Mouse (Mus musculus) 416B (cell line): ENCODE data around the gene Celsr1.

Experiments
- DNase-seq: peaks from one replicate; pipeline ENCODE4 v3.0.0; 2011; ENCODE audit warnings: low read depth

The Celsr1 gene

DNA sequence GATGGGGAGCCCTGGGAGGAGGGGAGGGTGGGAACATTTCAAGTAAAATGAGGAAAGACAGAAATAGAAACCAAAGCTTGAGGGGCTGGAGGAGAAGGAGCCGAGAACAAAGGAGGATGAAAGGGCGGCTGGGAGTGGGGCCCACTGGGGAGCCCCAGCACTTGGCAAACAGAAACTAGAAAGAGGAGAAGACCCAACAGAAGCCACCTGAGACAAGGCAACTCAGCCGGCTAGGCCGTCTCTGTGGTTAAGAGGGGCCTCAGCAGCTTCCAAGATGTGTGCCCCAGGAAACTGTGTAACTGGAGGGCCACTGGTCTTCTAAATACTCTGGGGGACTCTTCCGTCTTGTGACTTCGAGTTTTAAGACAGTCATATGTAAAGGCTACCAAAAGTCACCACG is 72.4 kb downstream of the Celsr1 start:
- DNase-seq = no peak

DNA sequence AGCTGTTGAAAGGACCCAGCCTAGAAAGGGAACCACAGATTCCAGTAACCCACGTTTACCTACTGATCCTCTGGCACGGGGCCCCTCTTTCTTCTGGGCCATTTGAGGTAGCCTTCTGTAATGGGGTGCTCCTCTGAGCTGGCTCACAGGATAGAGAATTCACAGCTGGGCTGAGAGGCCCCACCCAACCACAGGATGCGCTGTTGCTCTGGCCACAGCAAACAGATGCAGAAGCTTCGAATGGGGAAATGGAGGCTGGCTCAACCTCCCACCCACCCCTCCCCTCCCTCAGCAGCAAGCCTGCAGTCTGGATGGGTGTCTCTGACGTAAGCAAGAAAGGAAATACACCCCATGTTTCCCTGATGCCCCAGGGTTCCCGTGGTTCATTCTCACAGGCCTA is 77.4 kb downstream of the Celsr1 start:
- DNase-seq = peak; percentile 32

DNA sequence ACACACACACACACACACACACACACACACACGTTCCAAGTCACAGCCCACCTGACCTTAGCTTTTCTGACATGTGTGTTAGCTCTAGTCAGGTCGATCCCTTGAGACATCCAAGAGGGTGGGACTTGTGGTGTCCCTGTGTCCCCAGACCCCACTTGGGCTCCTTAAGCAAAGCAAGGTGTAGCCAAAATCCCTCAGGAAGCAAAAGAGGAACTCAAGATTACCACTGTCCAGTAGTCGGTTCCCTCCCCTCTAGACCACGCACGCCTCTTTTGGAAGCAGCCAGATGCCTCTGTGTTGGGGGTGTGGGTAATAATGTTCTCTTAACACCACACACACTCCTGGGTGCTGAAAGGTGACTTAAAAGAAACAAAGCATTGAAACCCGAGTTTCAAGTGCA is 80.1 kb downstream of the Celsr1 start:
- DNase-seq = peak; percentile 42

DNA sequence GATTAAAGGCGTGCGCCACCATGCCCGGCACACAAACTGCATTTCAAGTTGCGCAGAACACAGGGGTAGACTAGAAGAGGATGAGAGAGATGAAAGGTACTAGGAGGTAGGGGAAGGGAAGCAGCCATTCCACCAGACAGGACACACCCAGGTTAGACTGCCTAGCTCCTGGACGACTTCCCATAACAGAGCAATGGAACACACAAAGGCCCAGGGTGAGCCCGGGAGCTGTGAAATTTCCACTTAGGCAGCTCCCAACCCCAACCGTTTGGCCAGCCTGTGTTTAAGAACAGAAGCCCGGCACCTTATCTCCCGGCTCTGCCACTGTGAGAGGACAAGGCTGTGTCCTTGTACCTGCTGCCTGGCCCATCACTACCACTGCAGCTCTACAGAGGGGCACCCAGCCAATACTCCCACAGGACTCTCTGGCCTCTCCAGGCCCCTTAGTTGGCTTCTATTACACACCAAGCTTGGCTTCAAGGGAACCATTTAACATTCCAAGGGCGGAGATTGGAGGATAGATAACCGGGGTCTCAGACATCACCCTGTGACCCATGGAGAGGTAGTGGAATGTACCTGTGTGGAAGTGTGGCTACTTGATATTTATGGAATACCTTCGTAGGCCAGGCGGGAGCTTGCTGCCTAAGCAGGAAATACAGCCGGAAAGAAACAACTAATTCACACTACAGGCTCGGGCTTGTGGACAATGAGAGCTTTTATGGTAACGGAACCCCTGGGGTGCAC is 84.0 kb downstream of the Celsr1 start:
- no peak for DNase-seq

DNA sequence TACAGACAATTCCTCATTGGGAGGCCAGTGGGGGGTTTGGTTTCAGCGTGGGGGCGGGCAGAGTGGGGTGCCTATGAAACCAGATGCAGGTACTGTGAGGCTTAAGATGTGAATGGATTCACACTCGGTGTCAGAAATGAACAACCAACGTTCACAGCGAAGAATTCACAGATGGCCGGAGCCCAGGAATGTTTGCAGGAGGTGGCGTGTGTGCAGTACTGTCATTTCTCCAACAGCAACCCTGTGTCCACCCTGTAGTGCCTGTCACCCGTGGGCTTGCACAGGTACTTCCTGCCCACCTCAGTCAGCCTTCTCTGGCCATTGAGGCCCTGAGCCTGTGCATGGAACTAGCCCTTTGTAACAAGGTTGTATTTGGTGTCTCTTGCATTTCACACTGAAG is 85.6 kb downstream of the Celsr1 start:
- no peak for DNase-seq

DNA sequence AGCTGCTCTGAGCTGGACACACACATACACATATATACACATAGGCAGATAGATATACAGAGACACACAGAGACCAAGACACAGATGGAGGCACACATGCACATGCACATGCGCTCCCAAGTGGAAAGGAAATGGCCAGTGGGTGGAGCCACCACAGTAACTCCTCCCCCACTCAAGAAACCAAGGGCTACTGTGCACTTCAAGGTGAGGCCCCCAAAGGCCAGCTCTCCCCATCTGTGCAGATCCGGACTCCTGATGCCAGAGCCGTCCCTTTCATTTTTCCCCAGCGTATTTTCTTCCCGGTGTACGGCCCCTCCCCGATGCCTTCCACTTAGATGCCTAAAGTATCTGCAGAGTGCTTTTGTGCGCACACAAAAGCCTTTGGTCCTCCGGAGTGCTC is 86.0 kb downstream of the Celsr1 start:
- DNase-seq = no peak

DNA sequence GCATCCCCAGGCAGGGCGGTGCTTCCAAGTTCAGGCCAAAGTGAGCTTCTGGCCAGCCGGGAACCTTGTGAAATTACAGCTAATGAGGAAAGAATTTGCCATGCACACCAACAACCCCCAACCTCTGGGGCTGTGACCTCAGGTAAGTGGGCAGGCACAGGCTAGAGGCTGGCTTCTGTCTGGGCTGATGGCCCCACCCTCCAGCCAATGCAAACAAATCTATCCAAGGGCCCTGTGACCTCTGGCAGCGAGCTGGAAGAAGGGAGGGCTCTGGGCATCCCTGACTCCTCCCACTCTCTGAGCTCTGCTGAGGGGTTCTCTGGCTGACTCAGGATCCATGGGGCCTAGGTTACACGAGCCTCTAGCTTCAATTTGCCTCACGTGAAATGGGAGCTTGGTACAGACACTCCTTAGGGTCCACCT is 97.9 kb downstream of the Celsr1 start:
- DNase-seq = peak; percentile 48

DNA sequence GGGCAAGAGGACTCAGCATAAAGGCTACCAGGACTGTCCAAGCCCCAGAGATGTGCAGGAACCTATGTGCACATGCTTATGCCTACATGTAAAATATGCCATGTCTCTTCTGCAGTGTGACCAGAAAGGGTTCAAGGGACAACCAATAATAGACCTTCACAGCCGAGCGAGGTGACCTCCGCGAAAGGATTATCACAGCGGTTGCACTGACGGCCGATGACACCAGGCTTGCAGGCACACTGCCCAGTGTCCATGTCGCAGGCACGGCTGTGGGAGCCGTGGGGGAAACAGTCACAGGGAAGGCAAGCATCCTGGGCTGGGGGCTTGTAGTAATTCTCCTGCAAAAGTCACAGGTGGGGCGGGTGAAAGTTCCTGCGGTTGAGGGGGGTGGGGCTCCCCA is 105.4 kb downstream of the Celsr1 start:
- DNase-seq = no peak

DNA sequence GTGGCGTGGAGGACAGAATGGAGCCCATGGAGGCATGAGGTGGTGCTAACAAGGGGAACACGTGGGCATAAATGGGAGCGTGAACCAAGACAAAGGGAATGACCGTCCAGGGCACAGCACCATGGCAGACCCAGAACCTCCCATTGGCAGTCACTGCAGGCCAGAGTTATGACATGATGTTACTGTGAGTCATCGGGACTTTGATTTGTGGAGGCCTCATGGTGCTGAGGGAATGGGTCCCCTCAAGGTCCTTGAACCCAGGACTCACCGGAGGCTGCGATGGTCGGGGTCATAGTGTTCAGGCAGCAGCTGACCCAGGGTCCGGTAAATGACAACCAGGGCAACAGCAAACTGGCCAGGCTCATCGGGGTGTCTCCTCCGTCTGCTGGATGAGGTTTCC is 111.7 kb downstream of the Celsr1 start:
- DNase-seq = no peak

DNA sequence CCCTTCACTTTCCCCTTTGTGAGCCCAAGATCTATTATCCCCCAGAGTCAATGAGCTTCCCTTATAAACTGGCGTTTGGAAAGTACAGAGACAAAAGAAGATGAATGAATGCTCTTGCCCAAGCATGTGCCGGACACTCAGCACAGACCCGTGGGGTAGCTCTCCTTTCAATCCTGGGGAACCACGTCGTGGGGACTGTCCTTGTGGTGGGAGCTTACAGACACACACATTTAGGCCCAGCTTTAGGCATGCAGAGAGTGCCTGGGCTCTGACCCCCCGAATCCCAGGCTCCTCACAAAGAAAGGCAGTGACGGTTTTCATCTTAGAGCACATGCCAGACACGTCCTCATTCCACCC is 113.7 kb downstream of the Celsr1 start:
- no peak for DNase-seq

DNA sequence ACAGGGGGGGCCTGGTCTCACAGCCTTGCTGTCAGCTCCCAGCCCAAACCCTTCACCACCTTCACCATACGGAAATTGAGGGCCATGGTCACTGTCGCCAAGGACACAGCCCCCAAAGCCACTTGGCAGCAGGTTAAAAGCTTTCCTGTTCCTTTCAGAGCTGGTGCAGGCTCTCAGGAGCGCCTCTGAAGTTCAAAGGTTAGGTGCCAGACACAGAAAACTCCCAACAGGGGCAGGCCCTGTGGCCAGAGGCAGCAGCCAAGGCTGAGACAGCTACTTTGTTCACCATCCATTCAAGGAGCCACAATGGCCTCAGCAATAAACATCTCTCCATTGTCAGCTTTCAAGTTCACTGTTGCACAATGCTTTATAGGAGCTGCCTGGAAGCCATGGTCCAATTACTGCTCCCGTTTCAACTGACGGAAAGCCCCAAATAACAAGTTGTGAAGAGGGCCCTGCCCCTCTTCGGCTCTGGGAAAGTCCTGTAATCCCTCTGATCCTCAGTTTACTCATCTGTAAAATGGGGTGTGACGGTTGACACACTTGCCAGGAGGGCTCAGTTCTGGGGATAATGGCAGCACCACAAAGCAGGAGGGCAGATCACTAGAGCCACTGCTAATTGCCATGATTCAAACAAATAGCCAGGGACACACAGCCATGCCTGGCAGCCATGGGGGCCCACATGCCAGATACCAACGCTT is 114.2 kb downstream of the Celsr1 start:
- no peak for DNase-seq

DNA sequence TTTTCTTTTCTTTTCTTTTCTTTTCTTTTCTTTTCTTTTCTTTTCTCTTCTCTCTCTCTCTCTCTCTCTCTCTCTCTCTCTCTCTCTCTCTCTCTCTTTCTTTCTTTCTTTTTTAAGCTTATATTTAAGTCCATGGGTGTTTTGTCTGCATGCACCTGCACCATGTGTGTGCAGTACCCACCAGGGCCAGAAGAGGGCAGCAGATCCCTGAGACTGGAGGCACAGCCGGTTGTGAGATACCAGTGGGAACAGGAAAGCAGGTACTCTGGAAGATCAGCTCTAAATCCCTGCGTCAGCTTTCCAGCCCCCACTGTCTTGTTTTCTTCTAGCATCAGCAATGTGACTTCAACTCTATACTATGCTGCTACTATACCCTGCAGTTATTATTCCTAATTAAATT is 120.0 kb downstream of the Celsr1 start:
- peak; percentile 77 for DNase-seq

DNA sequence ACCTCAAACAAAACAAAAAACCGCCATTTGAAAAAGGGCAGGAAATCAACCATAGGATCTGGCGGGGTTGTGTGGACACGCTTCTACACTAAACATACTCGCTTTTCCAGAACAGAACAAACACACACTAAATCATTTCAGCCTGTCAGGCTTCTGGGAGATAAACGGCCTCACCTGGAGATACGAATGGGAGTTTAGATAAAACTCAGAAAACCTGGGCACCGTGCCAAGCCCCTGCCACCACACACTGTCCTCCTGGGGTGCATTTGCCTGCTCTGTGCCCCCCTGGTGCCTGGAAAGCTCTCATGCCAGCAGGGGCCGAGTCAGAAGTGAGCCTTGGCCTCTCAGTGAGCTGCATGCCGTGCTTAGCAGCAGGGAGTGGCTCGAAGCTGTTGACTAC is 123.6 kb downstream of the Celsr1 start:
- peak; percentile 82 for DNase-seq

DNA sequence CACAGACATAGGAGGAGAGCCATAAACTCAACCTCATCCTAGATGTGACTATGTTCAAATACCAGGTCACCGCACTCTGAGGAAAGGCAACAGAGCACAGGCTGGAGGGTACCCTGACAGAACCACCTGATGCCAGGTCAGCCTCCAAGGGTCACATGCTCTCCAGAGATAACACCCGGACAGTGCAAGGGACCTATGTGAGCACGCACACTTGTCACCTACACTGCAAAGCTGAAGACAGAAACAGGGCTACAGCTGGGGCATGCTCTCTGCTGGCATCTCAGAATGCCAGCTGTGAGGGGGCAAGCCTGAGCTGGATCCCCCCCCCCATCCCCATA is 124.1 kb downstream of the Celsr1 start:
- peak; percentile 84 for DNase-seq

DNA sequence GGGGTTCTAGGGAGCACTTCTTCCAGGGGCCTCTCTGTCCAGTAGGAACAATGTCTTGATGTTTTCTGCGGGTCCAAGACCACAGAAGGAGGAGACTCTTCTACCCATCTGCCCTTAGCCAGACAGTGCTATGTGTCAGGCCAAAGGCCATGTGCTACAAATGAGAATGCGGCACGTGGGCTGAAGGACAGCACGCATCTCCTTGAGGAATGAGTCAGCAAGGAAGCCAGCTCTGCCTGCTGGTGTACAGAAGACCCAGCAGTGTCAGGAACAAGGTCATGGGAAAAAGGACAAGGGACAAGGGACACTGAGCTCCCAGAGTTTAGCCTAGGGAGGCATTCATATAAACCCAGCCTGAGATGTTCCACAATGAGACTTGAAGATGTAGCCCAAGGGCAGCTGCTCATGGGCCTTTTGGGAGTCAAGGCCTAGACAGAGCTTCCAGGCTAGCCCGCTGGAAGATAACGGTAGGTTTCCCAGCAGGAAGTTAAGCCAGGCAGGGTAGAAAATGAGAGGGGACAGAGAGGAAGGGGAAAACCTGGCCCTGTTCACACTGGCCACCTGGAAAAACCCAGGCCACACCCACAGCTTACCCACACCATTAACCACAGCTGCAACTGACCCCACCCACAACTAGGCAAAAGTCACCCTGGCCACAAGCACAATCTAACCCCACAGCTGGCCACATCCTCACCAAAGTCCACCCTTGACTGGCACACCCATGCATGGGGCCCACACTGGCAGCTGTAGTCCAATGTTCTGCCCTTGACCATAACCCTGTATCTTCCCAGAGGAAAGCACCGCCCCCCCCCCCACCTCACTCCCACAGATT is 124.7 kb downstream of the Celsr1 start:
- DNase-seq = peak; percentile 94

DNA sequence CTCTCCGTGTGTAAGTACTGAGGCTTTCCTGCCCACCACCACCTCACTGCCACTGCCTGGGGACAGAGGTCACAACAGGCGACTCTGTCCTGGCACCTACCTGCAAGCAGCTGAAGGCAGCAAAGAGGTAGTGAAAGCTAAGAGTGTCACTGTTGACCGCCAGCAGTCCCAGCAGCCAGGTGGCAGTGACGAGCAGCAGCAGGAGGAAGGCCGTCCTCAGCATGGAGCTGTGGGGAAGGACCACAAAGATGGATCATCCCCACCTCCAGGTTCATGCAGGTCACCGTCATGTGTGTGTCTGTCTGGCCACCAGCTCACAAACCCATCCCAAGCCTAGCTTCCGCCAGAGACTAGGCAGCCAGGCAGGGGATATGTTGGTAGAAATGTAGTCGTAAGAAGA is 129.8 kb downstream of the Celsr1 start:
- DNase-seq = peak; percentile 23

DNA sequence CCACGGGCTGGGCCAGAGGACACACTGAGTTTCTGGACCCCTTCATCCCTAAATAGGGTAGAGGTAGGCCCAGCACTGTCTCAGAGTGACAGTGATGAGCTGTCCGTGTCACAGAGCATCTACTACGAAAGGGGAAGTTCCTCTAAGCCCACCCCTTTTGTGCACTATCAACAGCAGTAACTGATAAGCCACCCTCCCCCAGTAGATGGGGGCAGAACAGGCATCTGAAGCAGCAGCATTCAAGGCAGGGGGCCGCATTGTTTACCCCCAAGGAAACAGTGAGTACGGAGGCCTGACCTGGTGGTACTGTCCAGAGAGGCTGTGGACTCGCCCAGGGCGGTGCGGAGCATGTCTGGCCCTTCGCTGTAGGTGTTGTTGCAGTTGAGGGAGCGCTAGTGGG is 131.1 kb downstream of the Celsr1 start:
- DNase-seq = no peak

DNA sequence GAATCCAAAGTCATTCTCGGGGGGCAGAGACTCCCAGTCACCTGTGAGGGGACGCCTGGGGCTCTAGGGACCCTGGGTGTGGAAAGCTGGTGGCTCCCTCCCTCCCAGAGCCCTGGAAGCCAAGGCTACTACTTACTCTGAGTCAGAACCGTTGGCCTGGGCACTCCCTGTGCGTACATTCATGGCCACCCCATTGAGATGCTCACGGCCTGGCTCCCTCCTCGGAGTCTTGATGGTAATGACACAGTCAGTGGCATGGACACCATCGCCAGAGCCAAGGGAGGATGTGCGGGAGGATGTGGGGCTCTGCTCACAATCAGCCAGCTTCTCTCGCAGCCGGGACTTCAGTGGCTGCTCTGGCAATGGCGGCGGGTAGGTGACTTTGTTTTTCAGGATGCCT is 132.8 kb downstream of the Celsr1 start:
- DNase-seq = no peak

DNA sequence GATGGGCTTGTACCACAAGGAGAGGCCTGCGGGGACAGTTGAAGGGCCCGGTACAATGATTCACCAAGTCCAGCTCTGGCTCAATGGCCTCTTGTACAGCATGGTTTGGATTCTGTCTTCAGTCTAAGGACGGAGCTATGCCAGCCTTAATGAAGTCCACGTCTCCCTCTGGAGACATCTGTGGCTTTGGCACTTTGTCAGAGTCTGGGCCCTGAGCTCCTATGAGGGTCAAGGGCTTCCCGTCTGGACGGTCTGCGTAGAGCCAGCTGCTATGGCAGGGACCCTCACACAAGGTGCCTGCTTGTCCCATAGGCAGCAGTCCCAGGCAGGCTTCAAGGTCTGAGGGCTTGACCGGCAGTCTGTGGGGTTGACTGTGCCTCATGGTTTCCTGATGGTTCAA is 133.3 kb downstream of the Celsr1 start:
- DNase-seq = no peak

DNA sequence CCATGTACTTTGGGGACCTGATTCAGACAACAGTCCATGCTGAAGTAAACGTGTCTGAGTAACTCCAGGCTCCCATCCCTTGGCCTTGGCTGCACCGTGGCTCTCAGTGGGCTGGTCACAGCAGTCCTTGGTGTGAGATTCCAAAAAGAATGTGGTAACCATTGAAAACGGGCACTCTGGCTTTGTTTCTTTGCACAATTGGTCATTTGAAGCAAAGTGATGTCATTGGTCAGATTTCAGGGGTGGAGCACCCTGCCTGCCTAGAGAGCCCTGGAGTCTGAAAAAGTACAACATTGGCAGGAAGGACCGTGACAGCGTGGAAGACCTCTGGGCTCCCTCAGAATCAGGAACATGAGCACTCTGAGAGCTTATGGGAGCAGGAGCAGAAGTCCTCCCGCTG is 134.2 kb downstream of the Celsr1 start:
- DNase-seq = no peak

DNA sequence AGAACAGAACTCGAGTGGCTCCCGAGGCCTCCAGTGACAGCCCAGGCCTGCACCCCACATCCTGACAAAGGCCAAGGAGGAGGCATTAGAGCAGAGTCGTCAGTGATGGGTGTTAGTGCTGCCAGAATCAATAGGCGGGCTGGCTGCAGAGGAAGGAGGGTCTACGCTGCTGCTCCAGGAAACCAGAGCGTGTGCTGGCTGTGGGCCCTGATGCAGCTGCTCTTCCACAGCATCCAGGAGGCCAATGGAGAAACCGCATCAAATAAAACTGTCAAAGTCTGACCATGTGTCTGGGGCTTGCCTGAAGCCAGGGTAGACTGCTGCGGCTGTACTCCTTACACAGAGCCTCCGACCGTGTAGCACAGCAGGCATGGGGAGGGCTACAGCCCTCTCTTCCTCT is 136.5 kb downstream of the Celsr1 start:
- DNase-seq = no peak

DNA sequence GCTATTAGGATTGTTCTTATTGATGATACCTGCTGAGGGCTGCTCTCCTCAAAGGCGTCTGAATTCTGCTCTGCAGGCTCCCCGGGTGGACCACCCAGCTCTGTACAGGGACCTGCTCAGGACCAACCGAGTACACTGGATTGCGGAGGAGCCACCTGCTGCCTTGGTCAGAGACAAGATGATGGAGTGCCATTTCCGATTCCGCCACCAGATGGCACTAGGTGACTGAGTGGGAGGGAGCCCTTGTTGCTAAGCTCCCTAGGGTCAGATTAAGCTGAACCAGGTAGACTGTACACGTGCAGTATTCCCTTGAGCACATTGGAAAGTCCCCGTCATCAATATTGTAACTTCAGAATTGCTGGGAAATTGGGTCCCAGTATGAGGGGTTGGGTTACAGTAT is 137.3 kb downstream of the Celsr1 start:
- peak; percentile 77 for DNase-seq

DNA sequence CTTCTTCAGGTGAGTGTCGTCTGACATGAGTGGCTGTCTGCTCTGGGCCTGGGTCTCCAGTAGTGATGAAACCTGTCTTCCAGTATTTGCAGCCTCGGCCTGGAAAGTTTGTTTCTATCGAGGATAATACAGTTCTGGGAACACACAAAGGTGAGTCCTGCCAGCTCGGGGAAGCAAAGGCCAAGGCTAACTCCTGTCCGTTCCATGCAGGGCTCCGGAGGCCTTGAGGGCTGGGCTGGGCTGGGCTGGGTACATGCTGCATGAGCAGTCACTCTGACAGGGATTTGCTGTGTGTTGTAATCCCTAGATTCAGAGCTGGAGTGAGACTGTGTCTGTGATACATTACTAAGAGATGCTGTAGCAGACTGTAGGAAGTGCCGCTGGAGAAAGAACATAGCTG is 139.7 kb downstream of the Celsr1 start:
- no peak for DNase-seq
